ENCODE assay signal across 7 mouse cellular contexts in the genomic region with DNA sequence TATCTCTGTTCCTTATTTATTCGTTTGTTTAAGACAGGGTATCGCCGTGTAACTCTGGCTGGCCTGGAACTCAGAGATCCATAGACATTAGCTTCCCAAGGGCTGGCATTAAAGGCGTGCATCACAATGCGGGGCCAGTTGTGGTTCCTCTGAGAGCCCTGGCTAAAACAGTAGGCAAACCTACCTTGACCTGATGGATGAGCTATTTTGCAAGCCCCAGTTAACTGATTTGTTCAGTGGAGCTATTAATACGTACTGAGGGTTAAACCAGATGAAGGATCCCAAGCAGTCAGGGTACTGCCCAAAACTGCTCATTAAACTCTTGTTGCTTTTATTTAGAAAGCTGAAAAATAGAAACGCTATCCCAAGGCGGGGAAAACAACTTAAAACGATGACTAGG. TPM values are rescaled to one million over a fixed set of nuclear protein-coding genes. Genes with fewer than 3 reads are reported as not detected.
DNase-seq lines count a peak whose midpoint lies in the region; ATAC-seq and TF ChIP-seq lines count a peak whose summit lies in the region.

No protein-coding gene starts in this region.

- TF ChIP-seq POLR2A in embryonic fibroblast, embryonic 13.5 days (IDR thresholded peaks at IDR 0.05; ENCODE audit: low read depth, low read length): 0 out of 2 replicates have a peak, but pooled peaks have one; percentile 22

- H3K4me2 ChIP-seq in lung, embryonic 14.5 days: peak overlapping the region; percentile 94
- H3K4me2 ChIP-seq in intestine, embryonic 15.5 days (replicated peaks): peak overlapping the region; percentile 77
- peak overlapping the region; percentile 73 for H3K4me2 ChIP-seq in neural tube, embryonic 15.5 days

- peak overlapping the region; percentile 94 for H3K9ac ChIP-seq in lung, embryonic 14.5 days
- peak overlapping the region; percentile 61 for H3K9ac ChIP-seq in intestine, embryonic 15.5 days
- peak overlapping the region; percentile 68 for H3K9ac ChIP-seq in neural tube, embryonic 15.5 days (replicated peaks)

- TF ChIP-seq CTCF in lung, embryonic 14.5 days (IDR thresholded peaks at IDR 0.05; ENCODE audit: low read depth): no peak
- TF ChIP-seq CTCF in embryonic fibroblast, embryonic 13.5 days (IDR thresholded peaks at IDR 0.05; ENCODE audit: borderline replicate concordance, insufficient read depth, low read length): no peak

- peaks cover 11% of the 10 kb centered on the region for H3K36me3 ChIP-seq in lung, embryonic 14.5 days (ENCODE audit: insufficient read depth)
- H3K36me3 ChIP-seq in intestine, embryonic 15.5 days: peaks cover 10% of the 10 kb centered on the region; the same call in 1 of the 2 replicates
- H3K36me3 ChIP-seq in neural tube, embryonic 15.5 days: peaks cover 14% of the 10 kb centered on the region

- WGBS in lung, embryonic 14.5 days: 33% methylated on average over 9 of the region's 9 CpGs
- 32% methylated on average over 9 of the region's 9 CpGs for WGBS in intestine, embryonic 15.5 days
- 35% methylated on average over 9 of the region's 9 CpGs for WGBS in neural tube, embryonic 15.5 days

- peak overlapping the region; percentile 95 for H3K4me3 ChIP-seq in lung, embryonic 14.5 days (ENCODE audit: low read depth, low read length)
- H3K4me3 ChIP-seq in embryonic fibroblast, embryonic 13.5 days (ENCODE audit: insufficient read depth, low read length): peak overlapping the region; percentile 53
- peak overlapping the region; percentile 86 for H3K4me3 ChIP-seq in intestine, embryonic 15.5 days (replicated peaks)
- H3K4me3 ChIP-seq in neural tube, embryonic 15.5 days (replicated peaks): peak overlapping the region; percentile 66

- peak overlapping the region; percentile 72 for H3K27ac ChIP-seq in lung, embryonic 14.5 days (ENCODE audit: low read depth)
- peak overlapping the region; percentile 96 for H3K27ac ChIP-seq in embryonic fibroblast, embryonic 13.5 days (ENCODE audit: insufficient read depth, low read length)
- peak overlapping the region; percentile 78 for H3K27ac ChIP-seq in intestine, embryonic 15.5 days
- peak overlapping the region; percentile 90 for H3K27ac ChIP-seq in neural tube, embryonic 15.5 days (replicated peaks)

- ATAC-seq in lung, embryonic 14.5 days (ENCODE audit: insufficient read depth): no peak; the same call in 1 of the 2 replicates
- ATAC-seq in intestine, embryonic 15.5 days: peak; percentile 7
- ATAC-seq in neural tube, embryonic 15.5 days (ENCODE audit: low FRiP score): peak; percentile 6; the same call in 1 of the 2 replicates

- H3K9me3 ChIP-seq in lung, embryonic 14.5 days (ENCODE audit: low read depth, low read length): no peaks in the 10 kb centered on the region
- H3K9me3 ChIP-seq in intestine, embryonic 15.5 days: no peaks in the 10 kb centered on the region
- H3K9me3 ChIP-seq in neural tube, embryonic 15.5 days (replicated peaks): no peaks in the 10 kb centered on the region

- peaks cover 4% of the 10 kb centered on the region; the same call in 1 of the 2 replicates for H3K4me1 ChIP-seq in lung, embryonic 14.5 days (ENCODE audit: insufficient read depth)
- no peaks in the 10 kb centered on the region for H3K4me1 ChIP-seq in embryonic fibroblast, embryonic 13.5 days (ENCODE audit: control insufficient read depth, insufficient read depth, low read length)
- peaks cover 9% of the 10 kb centered on the region for H3K4me1 ChIP-seq in intestine, embryonic 15.5 days (replicated peaks)
- peaks cover 29% of the 10 kb centered on the region for H3K4me1 ChIP-seq in neural tube, embryonic 15.5 days

- H3K27me3 ChIP-seq in lung, embryonic 14.5 days (ENCODE audit: insufficient read depth, low read length): no peaks in the 10 kb centered on the region
- H3K27me3 ChIP-seq in intestine, embryonic 15.5 days (replicated peaks): no peaks in the 10 kb centered on the region
- H3K27me3 ChIP-seq in neural tube, embryonic 15.5 days (replicated peaks): no peaks in the 10 kb centered on the region

- peak; percentile 19 for DNase-seq in lung, embryonic 14.5 days
- no peak for DNase-seq in lung, postnatal 25 days (ENCODE audit: low spot score)
- DNase-seq in embryo, embryonic 9.5 days (ENCODE audit: extremely low spot score): no peak
- no peak for DNase-seq in layer of hippocampus, postnatal 14 days (ENCODE audit: low spot score in 2 of 2)

RNA-seq across cellular contexts. Expression of gene Sar1a, which starts 0.6 kb away (rescaled TPM):
- polyA plus RNA-seq in lung, embryonic 14.5 days (2014; fragmentation: Nextera tagmentation; extraction: Ambion mirVana): 265 and 272 TPM in 2 replicates
- 249 and 278 TPM in 2 replicates for polyA plus RNA-seq in embryonic fibroblast, embryonic 13.5 days (2011; ENCODE audit: insufficient read length, low read depth, missing spikeins)
- 184 and 192 TPM in 2 replicates for polyA plus RNA-seq in intestine, embryonic 15.5 days (2015; fragmentation: Nextera tagmentation; extraction: Ambion mirVana)
- 183 and 196 TPM in 2 replicates for polyA plus RNA-seq in neural tube, embryonic 15.5 days (2015; fragmentation: Nextera tagmentation; extraction: Ambion mirVana)
- 100 to 1,000 TPM; 118 to 121 TPM for total RNA-seq in layer of hippocampus, postnatal 14 days (2021)

RNA-seq across cellular contexts. Expression of gene Tysnd1, which starts 15.8 kb away (rescaled TPM):
- polyA plus RNA-seq in lung, embryonic 14.5 days (2014; fragmentation: Nextera tagmentation; extraction: Ambion mirVana): 37.2 and 41.4 TPM in 2 replicates
- polyA plus RNA-seq in embryonic fibroblast, embryonic 13.5 days (2011; ENCODE audit: insufficient read length, low read depth, missing spikeins): 14.5 and 19.3 TPM in 2 replicates
- polyA plus RNA-seq in intestine, embryonic 15.5 days (2015; fragmentation: Nextera tagmentation; extraction: Ambion mirVana): 35.4 and 38.0 TPM in 2 replicates
- 31.4 and 33.7 TPM in 2 replicates for polyA plus RNA-seq in neural tube, embryonic 15.5 days (2015; fragmentation: Nextera tagmentation; extraction: Ambion mirVana)
- 10 to 100 TPM; 26.3 to 29.6 TPM for total RNA-seq in layer of hippocampus, postnatal 14 days (2021)

RNA-seq across cellular contexts. Expression of gene Ppa1, which starts 31.2 kb away (rescaled TPM):
- 213 TPM in 2 replicates for polyA plus RNA-seq in lung, embryonic 14.5 days (2014; fragmentation: Nextera tagmentation; extraction: Ambion mirVana)
- polyA plus RNA-seq in embryonic fibroblast, embryonic 13.5 days (2011; ENCODE audit: insufficient read length, low read depth, missing spikeins): 67.1 and 70.0 TPM in 2 replicates
- 232 and 235 TPM in 2 replicates for polyA plus RNA-seq in intestine, embryonic 15.5 days (2015; fragmentation: Nextera tagmentation; extraction: Ambion mirVana)
- polyA plus RNA-seq in neural tube, embryonic 15.5 days (2015; fragmentation: Nextera tagmentation; extraction: Ambion mirVana): 200 and 209 TPM in 2 replicates
- total RNA-seq in layer of hippocampus, postnatal 14 days (2021): 100 to 1,000 TPM; 102 to 108 TPM

RNA-seq across cellular contexts. Expression of gene Aifm2, which starts 35.5 kb away (rescaled TPM):
- polyA plus RNA-seq in lung, embryonic 14.5 days (2014; fragmentation: Nextera tagmentation; extraction: Ambion mirVana): 11.5 and 12.1 TPM in 2 replicates
- 11.5 and 14.9 TPM in 2 replicates for polyA plus RNA-seq in embryonic fibroblast, embryonic 13.5 days (2011; ENCODE audit: insufficient read length, low read depth, missing spikeins)
- 17.3 and 19.2 TPM in 2 replicates for polyA plus RNA-seq in intestine, embryonic 15.5 days (2015; fragmentation: Nextera tagmentation; extraction: Ambion mirVana)
- polyA plus RNA-seq in neural tube, embryonic 15.5 days (2015; fragmentation: Nextera tagmentation; extraction: Ambion mirVana): 17.3 and 18.2 TPM in 2 replicates
- total RNA-seq in layer of hippocampus, postnatal 14 days (2021): 1 to 10 TPM; 5.2 to 5.6 TPM
